Mouse (Mus musculus) limb, embryonic 14.5 days (tissue): ENCODE measurements around the gene Cdc26. TPM values are rescaled to one million over a fixed set of nuclear protein-coding genes. Genes with fewer than 3 reads are reported as not detected.
A peak's percentile ranks its signal among the peaks of the same experiment; 100 is the strongest.

Experiments
- ATAC-seq: fragments of 200-750 bp; cut with Nextera tagmentation; 2 replicates; pipeline ENCODE4 v1.8.0; 2017; ENCODE audit warnings: low read depth, moderate number of reproducible peaks, moderate TSS enrichment; ENCODE audit not compliant: low FRiP score
- DNase-seq: peaks from one replicate; pipeline ENCODE4 v3.0.0-alpha.2; 2015; ENCODE audit warnings: low spot score
- H3K27ac ChIP-seq: fragments of 300-500 bp; sonication (generic); replicated peaks from 2 replicates; pipeline ENCODE4 v1.5.1; 2014; ENCODE audit warnings: low read depth, mild to moderate bottlenecking, low read length, moderate library complexity, mixed read lengths
- H3K27me3 ChIP-seq: fragments of 300-500 bp; sonication (generic); 2 replicates; pipeline ENCODE4 v1.6.1; 2014; ENCODE audit warnings: low read length, mixed read lengths; ENCODE audit not compliant: control insufficient read depth, insufficient read depth
- H3K36me3 ChIP-seq: fragments of 300-500 bp; sonication (generic); 2 replicates; pipeline ENCODE4 v1.6.1; 2014; ENCODE audit warnings: mild to moderate bottlenecking, low read length, moderate library complexity, mixed read lengths; ENCODE audit not compliant: control insufficient read depth, insufficient read depth
- H3K4me1 ChIP-seq: fragments of 300-500 bp; sonication (generic); 2 replicates; pipeline ENCODE4 v1.6.1; 2014; ENCODE audit warnings: antibody characterized with exemption, low read length, mixed read lengths; ENCODE audit not compliant: control insufficient read depth, insufficient read depth
- H3K4me2 ChIP-seq: fragments of 300-500 bp; sonication (generic); replicated peaks from 2 replicates; pipeline ENCODE4 v1.6.1; 2014; ENCODE audit warnings: low read depth, mild to moderate bottlenecking, low read length, moderate library complexity; ENCODE audit not compliant: severe bottlenecking
- H3K4me3 ChIP-seq: fragments of 300-500 bp; sonication (generic); replicated peaks from 2 replicates; pipeline ENCODE4 v1.5.1; 2014; ENCODE audit warnings: low read length
- H3K9ac ChIP-seq: fragments of 300-500 bp; sonication (generic); 2 replicates; pipeline ENCODE4 v1.6.1; 2014; ENCODE audit warnings: mild to moderate bottlenecking, low read depth, low read length, moderate library complexity; ENCODE audit not compliant: severe bottlenecking
- H3K9me3 ChIP-seq: fragments of 300-500 bp; sonication (generic); 2 replicates; pipeline ENCODE4 v1.6.1; 2016; ENCODE audit warnings: low read length; ENCODE audit not compliant: control insufficient read depth
- POLR2A ChIP-seq: fragments of 200-500 bp; IDR thresholded peaks from 2 replicates; pipeline ENCODE4 v1.8.0; 2012; ENCODE audit warnings: inconsistent platforms, mild to moderate bottlenecking, moderate library complexity, borderline replicate concordance; ENCODE audit not compliant: insufficient read depth, insufficient read length; ENCODE audit errors: extremely low read depth
- WGBS: fragments of 180-500 bp; shearing (Covaris S2); extraction: QIAGEN DNeasy Blood & Tissue Kit; methylation state at CpG from one replicate; pipeline ENCODE4 v1.1.7; 2014; 5-methylcytosine and 5-hydroxymethylcytosine counted together
- polyA plus RNA-seq, 2 experiments: library from polyadenylated mRNA; depleted of rRNA in 1 of 2; stranded (reverse) in 1 of 2; unstranded in 1 of 2; fragments of >200 nt; fragmentation: Nextera tagmentation in 1 of 2; extraction: Ambion mirVana in 1 of 2; gene quantifications; 2 replicates each; pipeline versions ENCODE4 v1.2.1 to v1.2.3; 2012 to 2014

The Cdc26 gene
- polyA plus RNA-seq, 2 experiments, result 146 to 190 TPM

DNA sequence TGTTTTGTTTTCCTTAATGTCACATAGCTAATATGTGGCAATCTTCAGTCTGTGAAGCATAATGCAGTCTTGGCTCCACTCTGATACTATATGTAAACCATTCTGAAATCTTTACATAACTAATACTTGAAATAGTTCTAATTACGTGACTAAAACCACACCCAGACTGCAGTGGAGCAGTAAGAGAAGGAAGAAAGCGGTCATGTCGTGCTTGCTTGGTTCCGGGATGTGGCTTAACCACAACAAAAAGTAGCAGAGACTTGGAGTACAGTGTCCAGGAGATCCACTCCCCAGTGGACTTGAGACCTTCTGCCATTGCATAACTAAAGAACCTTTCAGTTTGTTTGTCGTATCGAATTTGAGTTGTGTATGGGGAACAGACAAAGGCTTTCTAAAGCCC, 40.9 kb downstream of the Cdc26 start:
- 93% methylated on average over 6 of the region's 6 CpGs for WGBS
- ATAC-seq, result no peak
- Histone ChIP-seq H3K36me3 (no peaks in the 10 kb centered on the region), H3K4me1 (no peaks in the 10 kb centered on the region), H3K4me3 (no peak overlapping the region), H3K27ac (no peak overlapping the region), H3K4me2 (no peak overlapping the region), H3K9me3 (no peaks in the 10 kb centered on the region), H3K9ac (no peak overlapping the region), H3K27me3 (no peaks in the 10 kb centered on the region)
- no peak for DNase-seq
- no peak for TF ChIP-seq POLR2A

DNA sequence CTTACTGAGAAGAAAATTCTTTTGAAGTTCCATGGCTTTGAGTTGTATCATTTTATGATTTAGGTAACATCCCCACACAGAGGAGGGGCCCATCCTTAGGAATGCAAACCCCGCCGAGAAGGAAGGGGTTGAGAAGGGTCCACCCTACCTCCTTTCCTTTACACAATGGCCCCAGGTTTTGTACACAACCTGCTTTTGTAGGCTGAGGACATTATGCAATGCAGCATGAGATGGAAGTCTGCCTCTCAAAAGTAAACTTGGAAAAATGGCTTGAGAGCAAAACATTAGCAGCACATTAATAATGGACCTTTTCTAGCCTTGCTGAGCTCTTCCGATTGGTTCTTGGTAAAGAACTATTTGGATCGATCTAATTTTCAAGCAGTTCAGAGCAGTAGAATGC, 42.2 kb downstream of the Cdc26 start:
- DNase-seq (no peak), ATAC-seq (no peak)
- no peak overlapping the region for H3K27ac ChIP-seq
- no peak for TF ChIP-seq POLR2A
- no peak overlapping the region for H3K9ac ChIP-seq
- no peak overlapping the region for H3K4me2 ChIP-seq
- no peaks in the 10 kb centered on the region for H3K27me3 ChIP-seq
- H3K4me1 ChIP-seq, result peaks cover 7% of the 10 kb centered on the region
- WGBS, result 86% methylated on average over 4 of the region's 4 CpGs
- no peak overlapping the region for H3K4me3 ChIP-seq
- no peaks in the 10 kb centered on the region for H3K9me3 ChIP-seq
- no peaks in the 10 kb centered on the region for H3K36me3 ChIP-seq

DNA sequence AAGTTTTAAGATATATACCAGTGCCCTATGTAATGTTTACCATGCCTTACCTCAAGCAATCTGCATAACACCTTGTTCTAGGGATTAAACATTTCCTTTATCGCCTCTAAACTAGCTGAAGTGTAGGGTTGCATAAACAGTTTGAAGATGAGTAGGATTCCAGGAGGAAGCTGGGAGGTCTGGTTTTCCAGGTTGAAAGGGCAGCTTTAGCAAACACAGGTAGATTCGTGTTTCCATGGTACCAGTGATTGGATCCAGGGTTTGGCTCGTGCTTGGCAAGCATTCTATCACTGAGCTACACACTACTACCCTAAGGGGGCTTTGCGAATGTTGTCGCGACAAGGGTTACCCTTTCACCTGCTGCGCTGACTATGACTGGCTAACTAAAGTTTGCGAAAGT, 44.1 kb downstream of the Cdc26 start:
- no peaks in the 10 kb centered on the region for H3K27me3 ChIP-seq
- H3K4me1 ChIP-seq, result peaks cover 10% of the 10 kb centered on the region
- no peak overlapping the region for H3K4me3 ChIP-seq
- no peak for TF ChIP-seq POLR2A
- H3K4me2 ChIP-seq, result no peak overlapping the region
- no peak for DNase-seq
- no peaks in the 10 kb centered on the region for H3K9me3 ChIP-seq
- no peaks in the 10 kb centered on the region for H3K36me3 ChIP-seq
- H3K27ac ChIP-seq, result no peak overlapping the region
- H3K9ac ChIP-seq, result no peak overlapping the region
- ATAC-seq, result no peak
- WGBS, result 85% methylated on average over 8 of the region's 8 CpGs

DNA sequence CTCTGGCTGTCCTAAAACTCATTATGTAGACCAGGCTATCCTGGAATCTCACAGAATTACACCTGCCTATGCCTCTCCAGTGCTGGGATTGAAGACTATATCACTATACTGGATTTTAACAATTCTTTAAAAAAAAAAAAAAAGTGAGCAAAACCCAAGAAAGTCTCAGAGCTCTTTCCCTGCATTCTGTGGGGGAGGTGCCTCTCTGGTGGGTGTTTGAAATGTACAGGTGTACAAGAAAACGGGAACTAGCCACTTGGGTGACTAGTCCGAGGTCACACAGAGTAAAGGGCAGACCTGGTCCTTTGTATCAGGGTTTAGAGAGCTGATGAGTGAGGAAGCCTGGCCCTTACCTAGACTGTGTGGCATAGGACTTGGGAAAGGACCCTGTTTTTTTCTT, 46.0 kb downstream of the Cdc26 start:
- Histone ChIP-seq H3K9ac (no peak overlapping the region), H3K27me3 (no peaks in the 10 kb centered on the region), H3K4me2 (no peak overlapping the region), H3K4me3 (no peak overlapping the region), H3K4me1 (peaks cover 12% of the 10 kb centered on the region), H3K27ac (no peak overlapping the region), H3K36me3 (no peaks in the 10 kb centered on the region), H3K9me3 (no peaks in the 10 kb centered on the region)
- DNase-seq (no peak), ATAC-seq (no peak)
- no peak for TF ChIP-seq POLR2A
- WGBS, result 93% methylated on average over 2 of the region's 2 CpGs

DNA sequence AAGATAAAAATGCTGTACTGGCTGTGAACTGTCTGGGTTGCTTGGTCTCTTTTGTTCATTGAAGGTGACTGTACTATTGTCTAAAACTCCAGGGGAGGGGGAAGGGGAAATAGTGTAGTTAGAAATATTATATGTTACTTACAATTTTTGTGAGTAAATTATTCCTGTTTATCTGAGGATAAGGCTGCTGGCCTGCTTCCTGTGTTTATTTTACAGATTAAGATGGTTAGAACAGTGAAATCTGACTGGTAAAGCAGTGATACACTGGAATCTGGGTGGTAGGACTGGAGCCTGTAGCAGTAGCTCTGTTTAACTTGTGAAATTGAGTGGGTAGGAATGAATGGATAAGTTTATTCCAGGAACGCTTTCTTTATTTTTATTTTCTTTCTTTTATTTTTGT, 46.4 kb downstream of the Cdc26 start:
- Histone ChIP-seq H3K4me3 (peak overlapping the region; percentile 74), H3K9me3 (no peaks in the 10 kb centered on the region), H3K27me3 (no peaks in the 10 kb centered on the region), H3K4me2 (peak overlapping the region; percentile 69), H3K9ac (peak overlapping the region; percentile 81; the same call in 1 of the 2 replicates), H3K27ac (no peak overlapping the region), H3K4me1 (peaks cover 12% of the 10 kb centered on the region), H3K36me3 (no peaks in the 10 kb centered on the region)
- ATAC-seq, result no peak
- WGBS, result 84% methylated on average over 1 of the region's 1 CpGs
- no peak for TF ChIP-seq POLR2A
- no peak for DNase-seq

DNA sequence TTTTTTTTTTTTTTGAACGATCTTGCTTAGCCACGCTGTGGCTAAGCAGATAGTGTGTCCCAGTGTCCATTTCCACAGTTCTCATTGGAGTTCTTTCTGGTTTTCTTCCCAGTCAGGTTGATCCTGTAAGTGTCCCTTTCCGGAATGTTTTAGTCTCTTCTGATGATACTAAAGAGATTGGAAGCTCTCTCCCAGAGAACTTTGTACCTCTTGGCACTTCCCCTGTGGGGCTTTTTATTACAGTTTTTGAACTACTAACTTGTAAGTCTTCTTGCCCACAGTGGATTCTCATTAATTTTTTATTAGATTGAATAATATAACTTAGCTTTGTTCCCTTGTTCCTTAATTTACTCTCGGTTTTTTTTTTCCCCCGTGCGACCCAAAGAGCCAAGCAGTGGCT, 46.9 kb downstream of the Cdc26 start:
- Histone ChIP-seq H3K4me3 (peak overlapping the region; percentile 74), H3K27ac (no peak overlapping the region), H3K4me1 (peaks cover 12% of the 10 kb centered on the region), H3K4me2 (peak overlapping the region; percentile 69), H3K36me3 (no peaks in the 10 kb centered on the region), H3K9ac (peak overlapping the region; percentile 81), H3K9me3 (no peaks in the 10 kb centered on the region), H3K27me3 (no peaks in the 10 kb centered on the region)
- DNase-seq (no peak), ATAC-seq (no peak)
- no peak for TF ChIP-seq POLR2A
- 32% methylated on average over 6 of the region's 6 CpGs for WGBS
